Mouse (Mus musculus): Measurements from ENCODE around the gene Slc1a7. TPM values are rescaled to one million over a fixed set of nuclear protein-coding genes. Genes with fewer than 3 reads are reported as not detected.

The Slc1a7 gene
- polyA plus RNA-seq, 1 experiment from 2014 or later, result not detected

- 34% methylated on average over 3 of the region's 3 CpGs for WGBS
- H3K4me3 ChIP-seq, result no peak overlapping the region
- peak; percentile 75 for ATAC-seq (ENCODE audit: insufficient number of reproducible peaks, low FRiP score)
- no peaks in the 10 kb centered on the region for H3K36me3 ChIP-seq
- peaks cover 21% of the 10 kb centered on the region for H3K4me1 ChIP-seq (replicated peaks)
- no peak overlapping the region for H3K27ac ChIP-seq (ENCODE audit: poor library complexity, severe bottlenecking)
- H3K9me3 ChIP-seq (replicated peaks), result no peaks in the 10 kb centered on the region
- H3K4me2 ChIP-seq, result no peak overlapping the region
- H3K27me3 ChIP-seq (replicated peaks), result peaks cover 42% of the 10 kb centered on the region
- H3K9ac ChIP-seq, result no peak overlapping the region
Measured at GRCm38 (mm10) chr4:108026193-108026592, 58.1 kb downstream of the Slc1a7 start.

GRCm38 (mm10) chr4:108030888-108031501 is 62.9 kb downstream of the Slc1a7 start:
- ATAC-seq (ENCODE audit: insufficient number of reproducible peaks, low FRiP score), result no peak
- Histone ChIP-seq H3K9ac (peak overlapping the region; percentile 51; the same call in 1 of the 2 replicates), H3K4me1 (replicated peaks) (peaks cover 24% of the 10 kb centered on the region), H3K27me3 (replicated peaks) (peaks cover 71% of the 10 kb centered on the region), H3K4me3 (peak overlapping the region; percentile 67), H3K4me2 (peak overlapping the region; percentile 96), H3K27ac (ENCODE audit: poor library complexity, severe bottlenecking) (no peak overlapping the region), H3K36me3 (no peaks in the 10 kb centered on the region), H3K9me3 (replicated peaks) (no peaks in the 10 kb centered on the region)
- 5% methylated on average over 22 of the region's 22 CpGs for WGBS

GRCm38 (mm10) chr4:108031502-108032351 is 63.6 kb downstream of the Slc1a7 start:
- peaks cover 24% of the 10 kb centered on the region for H3K4me1 ChIP-seq (replicated peaks)
- 0 out of 2 replicates have a peak, but pooled peaks have one; percentile 20 for ATAC-seq (ENCODE audit: insufficient number of reproducible peaks, low FRiP score)
- no peak overlapping the region for H3K27ac ChIP-seq (ENCODE audit: poor library complexity, severe bottlenecking)
- WGBS, result under 1% methylated on average over 79 of the region's 86 CpGs
- H3K9me3 ChIP-seq (replicated peaks), result no peaks in the 10 kb centered on the region
- peak overlapping the region; percentile 51 for H3K9ac ChIP-seq
- peak overlapping the region; percentile 67 for H3K4me3 ChIP-seq
- H3K27me3 ChIP-seq (replicated peaks), result peaks cover 70% of the 10 kb centered on the region
- H3K36me3 ChIP-seq, result no peaks in the 10 kb centered on the region
- H3K4me2 ChIP-seq, result peak overlapping the region; percentile 96

GRCm38 (mm10) chr4:108032352-108032849 is 64.3 kb downstream of the Slc1a7 start:
- 40% methylated on average over 11 of the region's 11 CpGs for WGBS
- H3K4me3 ChIP-seq, result peak overlapping the region; percentile 67
- no peak for ATAC-seq (ENCODE audit: insufficient number of reproducible peaks, low FRiP score)
- H3K9ac ChIP-seq, result peak overlapping the region; percentile 51
- peaks cover 24% of the 10 kb centered on the region for H3K4me1 ChIP-seq (replicated peaks)
- peak overlapping the region; percentile 96 for H3K4me2 ChIP-seq
- H3K9me3 ChIP-seq (replicated peaks), result no peaks in the 10 kb centered on the region
- H3K27ac ChIP-seq (ENCODE audit: poor library complexity, severe bottlenecking), result no peak overlapping the region
- no peaks in the 10 kb centered on the region for H3K36me3 ChIP-seq
- peaks cover 65% of the 10 kb centered on the region for H3K27me3 ChIP-seq (replicated peaks)

- H3K36me3 ChIP-seq, result no peaks in the 10 kb centered on the region
- no peak overlapping the region for H3K4me2 ChIP-seq
- H3K9ac ChIP-seq, result no peak overlapping the region
- H3K27ac ChIP-seq (ENCODE audit: poor library complexity, severe bottlenecking), result no peak overlapping the region
- peaks cover 24% of the 10 kb centered on the region for H3K4me1 ChIP-seq (replicated peaks)
- peaks cover 57% of the 10 kb centered on the region for H3K27me3 ChIP-seq (replicated peaks)
- H3K9me3 ChIP-seq (replicated peaks), result no peaks in the 10 kb centered on the region
- WGBS, result 78% methylated on average over 8 of the region's 8 CpGs
- ATAC-seq (ENCODE audit: insufficient number of reproducible peaks, low FRiP score), result no peak
- H3K4me3 ChIP-seq, result no peak overlapping the region
Measured at GRCm38 (mm10) chr4:108033041-108033764, 65.1 kb downstream of the Slc1a7 start.

- Histone ChIP-seq H3K36me3 (peaks cover 3% of the 10 kb centered on the region), H3K4me3 (no peak overlapping the region), H3K9me3 (replicated peaks) (no peaks in the 10 kb centered on the region), H3K4me1 (replicated peaks) (peaks cover 13% of the 10 kb centered on the region; the same call in 1 of the 2 replicates), H3K9ac (no peak overlapping the region), H3K4me2 (no peak overlapping the region), H3K27me3 (replicated peaks) (peaks cover 21% of the 10 kb centered on the region), H3K27ac (ENCODE audit: poor library complexity, severe bottlenecking) (no peak overlapping the region)
- ATAC-seq (ENCODE audit: insufficient number of reproducible peaks, low FRiP score), result no peak
- WGBS, result 78% methylated on average over 8 of the region's 8 CpGs
Measured at GRCm38 (mm10) chr4:108037027-108037426, 68.9 kb downstream of the Slc1a7 start.

GRCm38 (mm10) chr4:108045136-108046107 is 77.3 kb downstream of the Slc1a7 start:
- no peak overlapping the region for H3K27ac ChIP-seq (ENCODE audit: poor library complexity, severe bottlenecking)
- ATAC-seq (ENCODE audit: insufficient number of reproducible peaks, low FRiP score), result no peak
- H3K9me3 ChIP-seq (replicated peaks), result no peaks in the 10 kb centered on the region
- no peaks in the 10 kb centered on the region for H3K27me3 ChIP-seq (replicated peaks)
- 65% methylated on average over 19 of the region's 19 CpGs for WGBS
- peaks cover 14% of the 10 kb centered on the region for H3K4me1 ChIP-seq (replicated peaks)
- peaks cover 54% of the 10 kb centered on the region for H3K36me3 ChIP-seq
- H3K4me2 ChIP-seq, result no peak overlapping the region
- no peak overlapping the region for H3K9ac ChIP-seq
- no peak overlapping the region for H3K4me3 ChIP-seq

- Histone ChIP-seq H3K9me3 (replicated peaks) (no peaks in the 10 kb centered on the region), H3K4me1 (replicated peaks) (peaks cover 14% of the 10 kb centered on the region), H3K4me3 (no peak overlapping the region), H3K27ac (ENCODE audit: poor library complexity, severe bottlenecking) (no peak overlapping the region), H3K4me2 (no peak overlapping the region), H3K27me3 (replicated peaks) (no peaks in the 10 kb centered on the region), H3K9ac (no peak overlapping the region), H3K36me3 (peaks cover 60% of the 10 kb centered on the region)
- 78% methylated on average over 8 of the region's 8 CpGs for WGBS
- ATAC-seq (ENCODE audit: insufficient number of reproducible peaks, low FRiP score), result no peak
Measured at GRCm38 (mm10) chr4:108046136-108046535, 78.0 kb downstream of the Slc1a7 start.

- 73% methylated on average over 10 of the region's 10 CpGs for WGBS
- no peak overlapping the region for H3K27ac ChIP-seq (ENCODE audit: poor library complexity, severe bottlenecking)
- no peaks in the 10 kb centered on the region for H3K27me3 ChIP-seq (replicated peaks)
- ATAC-seq (ENCODE audit: insufficient number of reproducible peaks, low FRiP score), result no peak
- no peak overlapping the region for H3K9ac ChIP-seq
- H3K36me3 ChIP-seq, result peaks cover 69% of the 10 kb centered on the region
- no peak overlapping the region for H3K4me2 ChIP-seq
- no peaks in the 10 kb centered on the region for H3K9me3 ChIP-seq (replicated peaks)
- no peak overlapping the region for H3K4me3 ChIP-seq
- H3K4me1 ChIP-seq (replicated peaks), result peaks cover 15% of the 10 kb centered on the region
Measured at GRCm38 (mm10) chr4:108051687-108052274, 83.6 kb downstream of the Slc1a7 start.

GRCm38 (mm10) chr4:108052673-108053072 is 84.5 kb downstream of the Slc1a7 start:
- Histone ChIP-seq H3K27ac (ENCODE audit: poor library complexity, severe bottlenecking) (no peak overlapping the region), H3K36me3 (peaks cover 60% of the 10 kb centered on the region), H3K4me3 (no peak overlapping the region), H3K9me3 (replicated peaks) (no peaks in the 10 kb centered on the region), H3K27me3 (replicated peaks) (no peaks in the 10 kb centered on the region), H3K4me1 (replicated peaks) (peaks cover 15% of the 10 kb centered on the region), H3K9ac (no peak overlapping the region; the same call in 1 of the 2 replicates), H3K4me2 (peak overlapping the region; percentile 6; the same call in 1 of the 2 replicates)
- 42% methylated on average over 8 of the region's 8 CpGs for WGBS
- ATAC-seq (ENCODE audit: insufficient number of reproducible peaks, low FRiP score), result peak; percentile 67

Measured in heart, embryonic 12.5 days (tissue).